Mouse (Mus musculus): ENCODE measurements around the gene Skp2. TPM values are rescaled to one million over a fixed set of nuclear protein-coding genes. Genes with fewer than 3 reads are reported as not detected.

Gene Skp2
- polyA plus RNA-seq, 1 experiment from 2014 or later = 106 TPM

- DNase-seq (peak; percentile 35), ATAC-seq (ENCODE audit: insufficient read depth) (no peak)
- Histone ChIP-seq H3K36me3 (ENCODE audit: insufficient read depth) (no peaks in the 10 kb centered on the region), H3K27ac (ENCODE audit: low read depth) (peak overlapping the region; percentile 74), H3K4me1 (ENCODE audit: insufficient read depth) (peaks cover 23% of the 10 kb centered on the region), H3K4me2 (peak overlapping the region; percentile 79), H3K9ac (0 out of 2 replicates have a peak overlapping the region, but pooled peaks have one; percentile 18), H3K27me3 (ENCODE audit: insufficient read depth, low read length) (no peaks in the 10 kb centered on the region), H3K9me3 (ENCODE audit: low read depth, low read length) (no peaks in the 10 kb centered on the region), H3K4me3 (ENCODE audit: low read depth, low read length) (peak overlapping the region; percentile 9; the same call in 1 of the 2 replicates)
- WGBS = 43% methylated on average over 14 of the region's 14 CpGs
- TF ChIP-seq CTCF (IDR thresholded peaks at IDR 0.05; ENCODE audit: low read depth) = no peak
These were observed 79.5 kb downstream of the Skp2 start for GRCm38 (mm10) chr15:9075608-9076200.

- H3K27ac ChIP-seq (ENCODE audit: low read depth) = peak overlapping the region; percentile 74
These were observed 80.6 kb downstream of the Skp2 start for GRCm38 (mm10) chr15:9074671-9075070.

GRCm38 (mm10) chr15:9074139-9074538, 81.1 kb downstream of the Skp2 start:
- Histone ChIP-seq H3K27me3 (ENCODE audit: insufficient read depth, low read length) (no peaks in the 10 kb centered on the region), H3K4me3 (ENCODE audit: low read depth, low read length) (peak overlapping the region; percentile 90; the same call in 1 of the 2 replicates), H3K4me1 (ENCODE audit: insufficient read depth) (peaks cover 23% of the 10 kb centered on the region), H3K4me2 (peak overlapping the region; percentile 79), H3K27ac (ENCODE audit: low read depth) (peak overlapping the region; percentile 22; the same call in 1 of the 2 replicates), H3K36me3 (ENCODE audit: insufficient read depth) (no peaks in the 10 kb centered on the region), H3K9me3 (ENCODE audit: low read depth, low read length) (no peaks in the 10 kb centered on the region), H3K9ac (no peak overlapping the region)
- no peak for DNase-seq
- no peak for TF ChIP-seq CTCF (IDR thresholded peaks at IDR 0.05; ENCODE audit: low read depth)
- WGBS = 13% methylated on average over 2 of the region's 2 CpGs
- no peak for ATAC-seq (ENCODE audit: insufficient read depth)

More at GRCm38 (mm10) chr15:9074671-9075070, 80.6 kb downstream of the Skp2 start:
- 0 out of 2 replicates have a peak overlapping the region, but pooled peaks have one; percentile 18 for H3K9ac ChIP-seq
- peaks cover 26% of the 10 kb centered on the region for H3K4me1 ChIP-seq (ENCODE audit: insufficient read depth)
- 9% methylated on average over 4 of the region's 4 CpGs for WGBS
- DNase-seq (peak; percentile 50), ATAC-seq (ENCODE audit: insufficient read depth) (no peak)
- H3K4me2 ChIP-seq = peak overlapping the region; percentile 79
- no peak for TF ChIP-seq CTCF (IDR thresholded peaks at IDR 0.05; ENCODE audit: low read depth)
- H3K4me3 ChIP-seq (ENCODE audit: low read depth, low read length) = peak overlapping the region; percentile 9; the same call in 1 of the 2 replicates
- no peaks in the 10 kb centered on the region for H3K27me3 ChIP-seq (ENCODE audit: insufficient read depth, low read length)
- H3K36me3 ChIP-seq (ENCODE audit: insufficient read depth) = no peaks in the 10 kb centered on the region
- H3K9me3 ChIP-seq (ENCODE audit: low read depth, low read length) = no peaks in the 10 kb centered on the region

GRCm38 (mm10) chr15:9073684-9074083, 81.5 kb downstream of the Skp2 start:
- H3K36me3 ChIP-seq (ENCODE audit: insufficient read depth) = no peaks in the 10 kb centered on the region
- no peak for DNase-seq
- no peak for TF ChIP-seq CTCF (IDR thresholded peaks at IDR 0.05; ENCODE audit: low read depth)
- 0 out of 2 replicates have a peak overlapping the region, but pooled peaks have one; percentile 22 for H3K27ac ChIP-seq (ENCODE audit: low read depth)
- 69% methylated on average over 5 of the region's 5 CpGs for WGBS
- no peaks in the 10 kb centered on the region for H3K27me3 ChIP-seq (ENCODE audit: insufficient read depth, low read length)
- H3K4me3 ChIP-seq (ENCODE audit: low read depth, low read length) = peak overlapping the region; percentile 90
- peak overlapping the region; percentile 79 for H3K4me2 ChIP-seq
- no peak for ATAC-seq (ENCODE audit: insufficient read depth)
- H3K9me3 ChIP-seq (ENCODE audit: low read depth, low read length) = no peaks in the 10 kb centered on the region
- peak overlapping the region; percentile 92 for H3K9ac ChIP-seq
- H3K4me1 ChIP-seq (ENCODE audit: insufficient read depth) = peaks cover 22% of the 10 kb centered on the region

- WGBS = 18% methylated on average over 12 of the region's 12 CpGs
- ATAC-seq (ENCODE audit: insufficient read depth) (no peak), DNase-seq (peak; percentile 54)
- Histone ChIP-seq H3K9ac (peak overlapping the region; percentile 92), H3K27ac (ENCODE audit: low read depth) (peak overlapping the region; percentile 28; the same call in 1 of the 2 replicates), H3K9me3 (ENCODE audit: low read depth, low read length) (no peaks in the 10 kb centered on the region), H3K4me1 (ENCODE audit: insufficient read depth) (peaks cover 22% of the 10 kb centered on the region), H3K4me2 (peak overlapping the region; percentile 79), H3K4me3 (ENCODE audit: low read depth, low read length) (peak overlapping the region; percentile 90), H3K36me3 (ENCODE audit: insufficient read depth) (no peaks in the 10 kb centered on the region), H3K27me3 (ENCODE audit: insufficient read depth, low read length) (no peaks in the 10 kb centered on the region)
- TF ChIP-seq CTCF (IDR thresholded peaks at IDR 0.05; ENCODE audit: low read depth) = no peak
These were observed 82.1 kb downstream of the Skp2 start for GRCm38 (mm10) chr15:9073067-9073608.

- peak overlapping the region; percentile 97; the same call in 1 of the 2 replicates for H3K27ac ChIP-seq (ENCODE audit: low read depth)
These were observed 82.6 kb downstream of the Skp2 start for GRCm38 (mm10) chr15:9072630-9073029.

More at GRCm38 (mm10) chr15:9072630-9073029, 82.6 kb downstream of the Skp2 start:
- Histone ChIP-seq H3K36me3 (ENCODE audit: insufficient read depth) (no peaks in the 10 kb centered on the region), H3K27me3 (ENCODE audit: insufficient read depth, low read length) (no peaks in the 10 kb centered on the region), H3K4me3 (ENCODE audit: low read depth, low read length) (peak overlapping the region; percentile 90), H3K9ac (peak overlapping the region; percentile 92), H3K9me3 (ENCODE audit: low read depth, low read length) (no peaks in the 10 kb centered on the region), H3K4me2 (peak overlapping the region; percentile 79), H3K4me1 (ENCODE audit: insufficient read depth) (peaks cover 22% of the 10 kb centered on the region)
- WGBS = 7% methylated on average over 5 of the region's 5 CpGs
- DNase-seq (peak; percentile 70), ATAC-seq (ENCODE audit: insufficient read depth) (no peak)
- no peak for TF ChIP-seq CTCF (IDR thresholded peaks at IDR 0.05; ENCODE audit: low read depth)

Data from lung, embryonic 14.5 days (tissue).